Mouse (Mus musculus): ENCODE measurements around the gene 1810009A15Rik. TPM values are rescaled to one million over a fixed set of nuclear protein-coding genes. Genes with fewer than 3 reads are reported as not detected.

The 1810009A15Rik gene
- 10 to 100 TPM; 32.3 to 36.4 TPM for total RNA-seq (2023)

GRCm38 (mm10) chr19:8888511-8889385, at the start of gene 1810009A15Rik, which contains the start of gene Gm49416:
1810009A15Rik (plus strand) TSS chr19:8888853.
Gm49416 (plus strand) TSS chr19:8888926.

DNA sequence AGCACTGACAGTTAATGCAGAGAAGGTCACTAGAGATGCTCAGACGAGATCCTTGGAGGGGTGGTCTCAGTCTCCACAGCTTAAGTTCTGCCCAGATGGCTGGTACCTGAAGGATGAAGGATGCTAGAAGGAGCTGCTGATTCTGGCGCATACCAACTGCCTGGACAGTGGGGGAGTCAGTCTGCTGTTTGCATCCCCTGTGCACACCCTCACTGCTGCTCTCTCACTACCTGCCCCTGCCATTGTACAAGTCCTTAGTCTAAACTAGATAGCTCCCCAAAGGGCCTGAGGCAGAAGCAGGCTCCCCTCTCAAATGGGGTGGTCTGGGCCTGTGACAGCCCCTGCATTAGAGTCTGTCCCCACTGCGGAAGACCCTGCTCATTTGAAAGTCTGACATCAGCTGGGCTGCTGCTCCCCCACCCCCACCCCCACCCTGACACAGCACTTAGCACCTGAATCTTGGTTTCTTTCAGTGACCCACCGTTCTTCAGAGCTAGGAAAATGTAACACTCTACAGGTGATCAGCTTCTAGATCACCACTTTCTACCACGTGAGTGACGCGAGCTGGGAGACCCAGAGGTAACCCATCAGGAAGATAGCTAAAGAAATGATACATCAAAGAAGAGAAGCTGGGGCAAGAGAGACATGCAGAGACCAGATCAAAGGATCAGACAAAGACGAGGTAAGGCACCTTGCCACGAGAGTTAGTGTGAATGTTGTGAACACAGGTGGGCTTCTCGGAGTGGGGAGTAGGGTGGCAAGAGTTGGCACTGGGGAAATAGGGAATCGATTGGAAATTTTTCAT, 49.3 kb upstream of the 1810009A15Rik start, which contains the start of gene Gng3:
Gene Gng3, minus strand, starts transcription at position 92 of the 805 bp plus-strand sequence.

GRCm38 (mm10) chr19:8850402-8850901, 38.2 kb upstream of the 1810009A15Rik start, which contains the start of gene Lrrn4cl:
Lrrn4cl (plus strand) TSS chr19:8850768.

GRCm38 (mm10) chr19:8871267-8872186, 17.1 kb upstream of the 1810009A15Rik start, which contains the start of gene Ubxn1:
Ubxn1 (plus strand) TSS chr19:8871496.

GRCm38 (mm10) chr19:8880311-8881033, 8.2 kb upstream of the 1810009A15Rik start, which contains the start of gene Uqcc3:
Uqcc3 (minus strand) TSS chr19:8880923.

DNA sequence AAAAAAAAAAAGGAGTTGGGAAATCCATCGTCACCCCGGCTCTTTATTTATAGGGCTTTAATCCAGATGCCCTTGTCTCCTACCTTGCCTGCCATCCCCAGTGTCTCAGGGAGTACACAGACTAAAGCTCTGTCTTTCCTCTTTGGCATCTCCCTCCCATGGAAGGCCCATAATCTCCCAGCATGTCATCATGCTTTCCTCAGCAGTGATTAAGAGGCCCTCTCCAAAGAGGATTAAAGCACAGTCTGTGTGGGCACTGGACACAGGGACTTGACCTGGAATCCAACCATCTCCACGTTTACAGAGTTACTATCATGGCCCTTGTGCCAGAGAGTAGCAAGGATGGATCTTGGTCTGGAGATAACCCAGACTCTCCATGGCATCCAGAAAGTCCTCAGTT, 5.0 kb upstream of the 1810009A15Rik start, which contains the start of the genes Lbhd1 and Gm49403:
Gene Lbhd1, plus strand, starts transcription at position 117 of the 400 bp plus-strand sequence.
Gene Gm49403, plus strand, starts transcription at position 315 of the 400 bp plus-strand sequence.

GRCm38 (mm10) chr19:8892829-8893766, 4.4 kb downstream of the 1810009A15Rik start, which contains the start of gene Ints5:
Ints5 (plus strand) TSS chr19:8893005.

GRCm38 (mm10) chr19:8897865-8898495, 9.3 kb downstream of the 1810009A15Rik start, which contains the start of gene Ganab:
Ganab (plus strand) TSS chr19:8898071.

GRCm38 (mm10) chr19:8920073-8920736, 31.6 kb downstream of the 1810009A15Rik start, which contains the start of gene B3gat3:
B3gat3 (plus strand) TSS chr19:8920374.

GRCm38 (mm10) chr19:8929224-8930088, 40.8 kb downstream of the 1810009A15Rik start, which contains the start of the genes Rom1 and Eml3:
Rom1 (minus strand) TSS chr19:8929356.
Eml3 (plus strand) TSS chr19:8929552.

Other genes starting within 250 kb of the 1810009A15Rik start
- gene Chrm1, start 225.1 kb upstream of the 1810009A15Rik start, total RNA-seq (2023) = not detected
- 100 to 1,000 TPM; 198 to 224 TPM for gene Slc3a2, start 165.5 kb upstream of the 1810009A15Rik start, total RNA-seq (2023)
- 10 to 100 TPM; 41.0 to 42.9 TPM for gene Wdr74, start 153.0 kb upstream of the 1810009A15Rik start, total RNA-seq (2023)
- 1 to 10 TPM in 1 of 2 experiments, not detected in 1; 1.8 TPM for gene 1700092M07Rik, start 148.1 kb upstream of the 1810009A15Rik start, total RNA-seq (2023)
- gene Stx5a, start 147.4 kb upstream of the 1810009A15Rik start, total RNA-seq (2023) = 100 to 1,000 TPM; 158 to 163 TPM
- gene Nxf1, start 131.8 kb upstream of the 1810009A15Rik start, total RNA-seq (2023) = 100 to 1,000 TPM; 220 to 231 TPM
- gene Tmem223, start 117.9 kb upstream of the 1810009A15Rik start, total RNA-seq (2023) = 10 to 100 TPM; 30.2 to 33.8 TPM
- gene Tmem179b, start 114.4 kb upstream of the 1810009A15Rik start, total RNA-seq (2023) = 100 to 1,000 TPM; 114 to 120 TPM
- gene Taf6l, start 102.4 kb upstream of the 1810009A15Rik start, total RNA-seq (2023) = 10 to 100 TPM; 11.3 to 13.8 TPM
- gene Polr2g, start 90.3 kb upstream of the 1810009A15Rik start, total RNA-seq (2023) = 10 to 100 TPM; 57.5 to 68.0 TPM
- 1 to 10 TPM; 2.1 to 3.1 TPM for gene Zbtb3, start 86.3 kb upstream of the 1810009A15Rik start, total RNA-seq (2023)
- gene Ttc9c, start 69.5 kb upstream of the 1810009A15Rik start, total RNA-seq (2023) = 10 to 100 TPM; 31.1 to 35.2 TPM
- 100 to 1,000 TPM; 107 to 124 TPM for gene Hnrnpul2, start 68.8 kb upstream of the 1810009A15Rik start, total RNA-seq (2023)
- 10 to 100 TPM; 21.6 to 27.8 TPM for gene AC129217.1, start 59.1 kb upstream of the 1810009A15Rik start, total RNA-seq (2023)
- gene Bscl2, start 51.4 kb upstream of the 1810009A15Rik start, total RNA-seq (2023) = 100 to 1,000 TPM in 1 of 2 experiments, 10 to 100 TPM in 1; 97.1 to 109 TPM
- not detected for gene Gng3, start 49.7 kb upstream of the 1810009A15Rik start, total RNA-seq (2023)
- gene Lrrn4cl, start 38.1 kb upstream of the 1810009A15Rik start, total RNA-seq (2023) = under 1 TPM; 0.27 to 0.55 TPM
- 100 to 1,000 TPM; 107 to 138 TPM for gene Ubxn1, start 17.4 kb upstream of the 1810009A15Rik start, total RNA-seq (2023)
- gene Uqcc3, start 7.9 kb upstream of the 1810009A15Rik start, total RNA-seq (2023) = 10 to 100 TPM; 19.3 to 24.4 TPM
- 10 to 100 TPM; 11.6 to 16.5 TPM for gene Lbhd1, start 5.1 kb upstream of the 1810009A15Rik start, total RNA-seq (2023)
- not detected for gene Gm49403, start 4.9 kb upstream of the 1810009A15Rik start, total RNA-seq (2023)
- 1 to 10 TPM in 1 of 2 experiments, not detected in 1; 6.1 TPM for gene Gm49416, start 73 bp downstream of the 1810009A15Rik start, total RNA-seq (2023)
- gene Ints5, start 4.2 kb downstream of the 1810009A15Rik start, total RNA-seq (2023) = 10 to 100 TPM; 13.1 to 16.0 TPM
- 100 to 1,000 TPM; 114 to 122 TPM for gene Ganab, start 9.2 kb downstream of the 1810009A15Rik start, total RNA-seq (2023)
- gene B3gat3, start 31.5 kb downstream of the 1810009A15Rik start, total RNA-seq (2023) = 10 to 100 TPM; 48.9 to 52.6 TPM
- 1 to 10 TPM; 2.6 to 3.1 TPM for gene Rom1, start 40.5 kb downstream of the 1810009A15Rik start, total RNA-seq (2023)
- 10 to 100 TPM; 62.0 to 62.9 TPM for gene Eml3, start 40.7 kb downstream of the 1810009A15Rik start, total RNA-seq (2023)
- 100 to 1,000 TPM; 112 to 114 TPM for gene Mta2, start 53.0 kb downstream of the 1810009A15Rik start, total RNA-seq (2023)
- 10 to 100 TPM; 15.6 to 15.7 TPM for gene Tut1, start 65.0 kb downstream of the 1810009A15Rik start, total RNA-seq (2023)
- gene Eef1g, start 78.2 kb downstream of the 1810009A15Rik start, total RNA-seq (2023) = 100 to 1,000 TPM; 194 to 241 TPM
- gene Ahnak, start 100.4 kb downstream of the 1810009A15Rik start, total RNA-seq (2023) = 1,000 to 10,000 TPM; 1,396 to 1,409 TPM
- not detected for gene Scgb1a1, start 199.1 kb downstream of the 1810009A15Rik start, total RNA-seq (2023)
- 10 to 100 TPM; 19.8 to 25.4 TPM for gene Asrgl1, start 246.8 kb downstream of the 1810009A15Rik start, total RNA-seq (2023)

All from monocyte, adult 59 days (primary cell).